Mouse (Mus musculus): ENCODE results near the gene Ptprn2.

- TF ChIP-seq USF1 (IDR thresholded peaks at IDR 0.05; ENCODE audit: low read depth) (no peak), POLR2AphosphoS2 (IDR thresholded peaks at IDR 0.05; ENCODE audit: insufficient read length, low read depth) (no peak), POLR2A (IDR thresholded peaks at IDR 0.05; ENCODE audit: insufficient read length, low read depth) (no peak), TCF12 (IDR thresholded peaks at IDR 0.05; ENCODE audit: insufficient read depth, poor library complexity, severe bottlenecking) (no peak), E2F4 (IDR thresholded peaks at IDR 0.05; ENCODE audit: insufficient read depth) (no peak), CEBPB (IDR thresholded peaks at IDR 0.05; ENCODE audit: insufficient read depth, poor library complexity, severe bottlenecking) (no peak), MAX (IDR thresholded peaks at IDR 0.05; ENCODE audit: low read depth) (no peak), SRF (IDR thresholded peaks at IDR 0.05; ENCODE audit: control insufficient read depth, insufficient read length, low read depth) (no peak), MYOG (IDR thresholded peaks at IDR 0.05; ENCODE audit: control insufficient read depth in 1 of 3, insufficient read depth in 1 of 3, insufficient read length in 2 of 3, low read depth in 2 of 3) (no peak), MYOD1 (IDR thresholded peaks at IDR 0.05; ENCODE audit: control insufficient read depth in 1 of 3, insufficient read length in 2 of 3, low read depth in 2 of 3) (no peak)
These were observed 491.5 kb downstream of the Ptprn2 start for GRCm38 (mm10) chr12:116976981-116977380.
